Mouse (Mus musculus): ENCODE data around the gene Adad2.

Gene Adad2

DNA sequence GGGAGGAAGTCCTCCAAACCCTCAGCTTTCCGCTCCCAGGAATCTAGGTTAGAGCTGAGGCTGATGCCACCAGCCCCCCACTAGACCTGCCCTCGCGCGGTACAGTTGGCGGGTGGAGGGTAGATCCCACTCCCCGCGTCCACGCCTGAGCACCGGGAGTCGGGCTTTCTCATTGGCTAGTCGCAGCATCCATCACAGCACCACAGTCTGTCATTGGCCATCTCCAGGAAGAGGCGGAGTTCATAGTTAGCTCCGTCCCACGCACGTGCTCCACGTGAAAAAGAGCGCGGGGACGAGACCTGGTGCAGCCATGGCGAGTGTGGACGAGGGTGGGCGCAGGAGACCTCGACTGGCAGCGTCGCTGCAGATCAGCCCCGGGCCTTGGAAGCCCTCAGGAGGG lies at the start of gene Adad2:
Adad2 (plus strand) TSS at position 277 of the 400 bp plus-strand sequence.
- DNase-seq, result no peak

DNA sequence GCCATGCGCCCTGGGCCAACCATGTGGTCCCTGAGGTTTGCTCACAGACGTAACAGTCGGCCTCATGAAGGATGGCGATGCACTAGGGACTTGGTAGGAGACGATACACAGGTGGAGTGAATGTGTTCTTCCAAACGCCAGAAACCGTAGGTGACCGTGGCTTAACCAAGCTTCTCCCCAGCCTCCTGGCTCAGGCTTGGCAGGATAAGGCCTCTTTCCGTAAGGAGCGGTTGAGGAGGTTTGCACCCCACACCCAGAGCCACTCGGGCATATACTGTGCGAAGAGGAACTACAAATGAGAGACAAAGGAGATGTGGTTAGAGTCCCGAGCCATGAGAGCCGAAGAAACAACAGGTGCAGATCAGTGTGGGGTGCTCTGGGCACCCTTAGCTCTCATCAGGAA lies 48.7 kb upstream of the Adad2 start:
- DNase-seq, result peak; percentile 25 to 27

DNA sequence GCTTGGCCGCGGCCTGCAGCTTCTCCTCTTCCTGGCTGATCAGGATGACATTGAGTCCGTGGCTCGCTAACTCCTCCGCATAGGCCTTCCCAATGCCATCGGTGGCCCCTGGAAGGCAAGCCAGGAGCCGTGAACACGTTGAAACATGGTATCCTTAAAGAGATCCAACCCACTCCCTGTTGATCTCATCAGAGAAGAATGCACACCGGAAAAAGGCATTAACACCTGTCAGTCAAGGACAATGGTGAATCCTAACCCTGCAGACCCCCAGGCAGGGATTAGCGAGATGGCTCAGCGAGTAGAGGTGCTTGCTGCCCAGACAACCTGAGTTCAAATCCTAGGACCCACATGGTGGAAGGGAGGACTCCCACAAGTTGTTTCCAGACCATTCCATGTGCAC lies 46.2 kb upstream of the Adad2 start:
- no peak for DNase-seq

DNA sequence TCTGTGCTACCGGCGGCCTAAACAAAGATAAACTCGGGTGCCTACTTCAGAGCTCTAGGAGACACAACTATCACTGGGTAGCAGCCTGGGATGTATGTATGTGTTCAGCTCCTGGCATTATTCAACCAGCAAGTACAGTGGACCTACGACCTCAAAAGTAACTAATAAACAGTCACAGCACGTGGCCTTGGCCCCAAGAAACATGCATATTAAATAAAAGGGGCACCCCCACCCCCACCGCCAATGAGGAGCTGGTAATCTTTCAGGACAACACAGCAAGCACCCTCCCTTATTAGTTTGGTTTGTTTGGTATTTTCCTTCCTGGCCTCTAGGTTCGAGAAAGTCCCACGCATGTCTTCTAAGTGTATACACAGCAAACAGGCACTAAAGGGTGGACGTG lies 44.3 kb upstream of the Adad2 start:
- no peak for DNase-seq

DNA sequence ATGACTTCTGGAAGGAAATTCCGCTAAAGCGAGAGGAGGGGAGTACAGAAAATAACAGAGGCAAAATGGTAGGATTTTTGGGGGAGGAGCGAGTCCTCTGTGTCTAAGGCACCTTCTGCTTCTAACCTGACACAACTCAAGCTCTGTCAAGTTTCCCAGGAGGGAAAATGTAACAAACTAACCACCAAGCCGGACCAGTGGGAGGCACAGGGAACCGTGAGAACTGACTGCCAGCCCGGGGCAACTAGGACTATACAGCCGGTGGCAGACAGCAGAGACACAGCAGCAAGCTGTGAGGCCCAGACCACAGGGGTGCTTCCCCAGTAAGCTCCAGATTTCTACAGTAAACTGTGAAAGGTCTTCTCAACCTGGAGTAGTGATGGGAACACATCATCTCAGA lies 43.6 kb upstream of the Adad2 start:
- DNase-seq, result no peak

DNA sequence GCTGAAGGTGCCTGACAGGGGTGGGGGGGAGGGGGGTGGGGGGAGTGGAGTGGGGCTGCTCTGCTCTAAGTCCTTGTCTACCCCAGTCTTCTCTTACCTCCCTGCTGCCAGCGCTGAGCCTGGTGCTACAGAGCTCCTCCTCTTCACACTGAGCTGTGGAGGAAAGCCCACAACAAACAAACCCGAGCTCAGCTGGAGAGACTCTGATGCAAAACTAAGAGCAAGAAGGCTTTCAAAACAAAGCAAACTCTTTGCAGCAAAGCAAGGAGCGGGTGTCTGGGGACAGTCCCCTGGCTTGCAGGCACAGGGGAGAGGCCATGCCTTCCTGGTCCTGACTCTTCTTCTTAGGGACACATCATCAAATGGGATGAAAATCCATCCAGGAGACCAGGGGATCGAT lies 42.7 kb upstream of the Adad2 start:
- DNase-seq, result no peak

DNA sequence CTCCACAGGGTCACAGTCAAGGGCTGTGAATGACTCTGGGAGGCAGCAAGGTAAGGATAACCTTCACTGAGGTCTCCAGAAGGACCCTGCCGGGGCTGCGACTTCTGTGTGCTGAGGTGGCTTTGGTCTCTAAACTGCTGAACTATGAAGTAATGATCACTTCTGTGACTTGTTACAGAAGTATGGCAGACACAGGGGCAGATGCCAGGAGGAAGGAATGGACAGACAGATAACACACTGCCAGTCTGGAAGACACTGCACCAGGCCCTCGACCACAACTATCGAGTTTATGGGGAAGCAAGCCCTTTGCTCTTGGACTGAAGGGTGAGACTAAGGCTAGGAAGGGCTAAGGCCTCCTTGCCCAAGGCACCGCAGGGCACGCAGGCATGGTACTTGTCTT lies 41.4 kb upstream of the Adad2 start:
- DNase-seq, result no peak

DNA sequence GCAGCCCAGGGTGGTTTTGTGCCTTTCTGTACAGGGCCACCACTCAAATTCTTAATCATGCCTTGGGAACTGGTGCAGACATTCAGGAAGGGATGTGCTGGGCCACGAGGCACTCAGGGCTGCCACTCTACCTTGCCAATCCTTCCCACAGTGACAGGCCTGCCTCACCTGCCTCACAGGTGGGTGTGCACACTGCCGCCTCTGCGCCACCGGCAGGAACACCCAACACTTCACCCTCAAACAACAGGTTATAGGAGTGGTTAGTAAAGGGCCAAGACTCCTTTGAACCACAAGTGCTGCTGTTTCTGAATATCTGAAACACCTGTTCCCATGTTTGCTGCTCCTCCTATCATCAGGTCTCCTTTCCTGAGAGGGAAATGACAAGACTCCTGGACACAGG lies 40.1 kb upstream of the Adad2 start:
- no peak for DNase-seq

DNA sequence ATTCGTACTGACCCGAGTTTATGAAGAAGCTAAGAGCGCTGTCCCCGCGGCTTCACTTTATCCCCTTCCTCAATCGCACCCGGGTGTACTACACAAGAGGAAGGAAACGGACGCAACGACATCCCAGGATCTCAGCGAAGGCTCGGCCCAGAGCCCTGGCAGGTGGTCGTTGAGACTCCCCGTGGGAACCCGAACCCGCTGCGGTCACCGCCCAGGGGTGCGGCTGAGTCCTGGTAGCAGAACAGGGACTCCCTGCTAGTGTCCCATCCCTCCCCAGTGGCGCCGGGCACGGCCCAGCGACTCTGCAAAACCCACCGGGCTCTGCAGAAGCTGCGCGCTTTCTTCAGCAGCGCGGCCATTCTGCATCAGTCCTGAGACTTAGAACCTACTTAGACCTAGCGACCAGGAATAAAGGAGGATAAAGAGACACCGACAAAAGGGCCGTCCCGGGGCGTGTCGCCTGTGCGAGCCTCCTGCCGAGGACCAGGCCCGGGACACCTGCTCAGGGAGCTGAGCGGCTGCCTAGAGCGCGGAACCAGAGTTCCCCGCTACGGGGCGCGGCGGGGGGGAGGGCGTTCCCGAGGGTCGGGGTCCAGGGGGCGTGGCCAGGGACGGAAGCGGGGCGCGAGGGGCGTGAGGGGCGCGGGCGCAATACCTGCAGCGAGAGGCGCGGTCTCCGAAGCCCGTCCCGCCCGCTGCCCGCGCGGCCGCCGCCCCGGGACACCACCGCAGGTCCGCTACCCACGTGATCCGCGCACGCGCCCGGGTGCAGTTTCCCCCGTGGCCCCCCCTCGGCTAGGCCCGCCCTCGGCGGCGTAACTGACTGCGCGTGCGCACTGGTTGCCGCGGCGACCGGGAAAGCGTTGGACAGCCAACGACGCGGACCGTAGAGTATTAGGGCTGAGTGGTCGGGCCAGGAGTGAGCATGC lies 37.8 kb upstream of the Adad2 start, which contains the start of the genes Hsdl1 and Dnaaf1:
Hsdl1 (minus strand) TSS at position 747 of the 929 bp plus-strand sequence.
Dnaaf1 (plus strand) TSS at position 799 of the 929 bp plus-strand sequence.
- peak; percentile 94 to 99 for DNase-seq

DNA sequence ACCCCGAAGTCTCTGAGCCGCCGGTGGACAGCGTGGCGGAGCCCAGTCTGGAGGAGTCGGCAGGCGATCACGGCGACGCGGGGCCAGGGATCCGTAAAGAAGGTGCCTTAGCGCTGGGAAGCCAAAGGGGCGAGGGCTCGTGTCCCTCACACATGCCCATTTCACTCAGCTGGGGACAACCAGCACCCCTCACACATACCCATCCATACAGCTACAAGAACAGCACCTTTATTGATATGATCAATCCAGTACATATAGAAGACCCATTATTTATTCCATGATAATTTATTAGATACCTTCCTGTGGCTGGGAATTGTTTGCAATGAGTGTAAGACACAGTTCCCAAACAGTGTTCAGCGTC lies 37.2 kb upstream of the Adad2 start:
- no peak for DNase-seq

DNA sequence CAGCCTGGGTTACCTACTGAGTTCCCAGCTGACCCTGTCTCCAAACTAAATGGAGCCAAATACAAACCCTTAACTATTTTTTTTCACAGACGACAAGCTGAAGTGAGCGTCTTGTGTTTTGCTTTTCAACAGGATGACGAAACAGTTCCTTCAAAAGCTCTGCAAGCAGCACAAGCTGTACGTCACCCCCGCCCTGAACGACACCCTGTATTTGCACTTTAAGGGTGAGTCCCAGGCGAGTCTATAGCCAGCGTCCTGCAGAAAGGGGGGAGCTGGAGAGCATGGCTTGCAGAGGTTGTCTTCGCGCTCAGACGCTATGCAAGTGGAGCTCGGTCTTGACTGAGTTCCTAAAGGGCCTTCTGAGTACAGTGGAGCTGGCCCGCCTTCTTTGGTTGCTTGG lies 33.5 kb upstream of the Adad2 start:
- DNase-seq, result no peak

DNA sequence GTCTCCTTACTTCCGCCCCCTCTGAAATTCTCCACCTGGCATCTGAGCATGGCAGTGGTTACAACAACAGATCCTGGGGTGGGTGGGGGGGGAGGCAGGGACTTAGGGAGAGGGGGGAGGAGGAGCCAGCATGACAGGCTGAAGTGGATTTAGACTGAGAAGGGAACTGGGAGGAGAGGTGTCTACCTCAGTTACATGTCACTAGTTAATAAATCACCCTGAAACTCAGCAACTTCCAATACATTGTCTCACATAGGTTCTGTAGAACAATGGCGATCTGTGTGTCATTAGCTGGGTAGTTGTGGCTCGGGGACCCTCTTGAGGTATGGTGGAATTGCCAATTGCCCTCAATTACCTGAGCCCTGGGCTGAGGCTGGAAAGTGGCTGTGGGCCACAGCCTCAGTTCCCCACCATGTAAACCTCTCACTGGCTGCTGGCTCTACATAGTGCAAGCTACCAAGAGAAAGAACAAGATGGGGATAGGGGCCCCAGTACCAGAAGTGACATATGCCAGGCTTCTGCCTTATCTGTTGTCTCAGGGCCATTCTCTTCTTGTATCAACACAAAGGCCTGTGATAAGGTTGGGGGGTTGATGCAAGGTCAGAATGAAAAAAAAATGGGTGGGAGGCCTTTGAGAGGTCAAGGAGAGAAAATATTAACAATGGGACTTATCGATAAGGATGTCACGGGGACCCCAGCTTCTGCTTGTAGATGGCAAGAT lies 31.9 kb upstream of the Adad2 start:
- no peak for DNase-seq

DNA sequence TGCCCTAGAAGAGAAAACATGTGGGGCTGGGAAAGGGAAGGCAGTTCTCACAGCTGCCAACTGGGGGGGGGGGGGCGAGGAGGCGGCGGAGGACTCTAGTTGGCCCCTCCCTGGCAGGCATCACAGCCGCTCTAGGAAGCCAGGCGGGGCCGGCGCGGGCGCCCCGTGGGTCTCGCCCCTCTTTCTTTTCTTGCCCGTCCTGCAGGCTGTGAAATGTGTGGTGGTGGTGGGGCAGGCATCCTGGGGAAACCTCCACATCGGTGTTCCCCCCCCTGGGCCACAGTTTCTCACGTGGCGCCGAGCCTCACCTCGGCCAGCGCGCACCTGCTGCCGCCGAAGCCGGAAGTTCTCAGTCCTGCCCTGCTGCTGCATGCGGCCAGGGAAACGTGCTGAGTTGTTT lies 26.6 kb upstream of the Adad2 start:
- DNase-seq, result no peak

DNA sequence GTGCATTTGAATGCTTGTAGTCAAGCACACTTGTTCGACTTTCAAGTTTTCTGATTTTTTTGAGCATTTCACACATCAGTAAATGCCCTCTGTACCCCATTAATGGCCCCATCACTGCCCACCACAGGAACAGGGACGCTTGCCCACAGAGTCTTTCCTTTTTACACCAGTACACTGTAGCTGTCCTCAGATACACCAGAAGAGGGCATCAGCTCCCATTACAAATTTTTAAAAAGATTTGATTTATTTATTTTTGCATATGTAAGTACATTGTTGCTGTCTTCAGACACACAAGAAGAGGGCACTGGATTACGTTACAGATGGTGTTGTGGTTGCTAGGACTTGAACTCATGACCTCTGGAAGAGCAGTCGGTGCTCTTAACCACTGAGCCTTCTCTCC lies 24.2 kb upstream of the Adad2 start:
- no peak for DNase-seq

DNA sequence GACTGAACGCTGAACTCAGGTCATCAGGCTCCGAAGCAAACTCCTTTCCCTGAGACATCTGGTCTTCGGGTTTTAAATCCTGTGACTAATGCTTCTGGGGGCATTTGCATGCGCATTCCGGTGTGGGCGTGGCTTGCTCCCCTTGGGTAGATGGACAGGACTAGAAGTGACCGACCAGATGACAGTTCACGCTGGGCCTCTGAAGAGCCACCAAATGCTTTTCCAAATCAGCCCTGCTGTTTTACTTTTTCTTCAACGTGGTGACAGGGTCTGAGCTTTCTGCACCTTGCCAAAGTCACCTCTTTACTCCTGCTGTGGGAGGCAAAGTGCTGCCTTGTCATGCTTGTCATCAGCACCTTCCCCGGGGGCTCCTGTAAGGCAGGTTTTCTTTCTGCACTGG lies 23.7 kb upstream of the Adad2 start:
- no peak for DNase-seq

DNA sequence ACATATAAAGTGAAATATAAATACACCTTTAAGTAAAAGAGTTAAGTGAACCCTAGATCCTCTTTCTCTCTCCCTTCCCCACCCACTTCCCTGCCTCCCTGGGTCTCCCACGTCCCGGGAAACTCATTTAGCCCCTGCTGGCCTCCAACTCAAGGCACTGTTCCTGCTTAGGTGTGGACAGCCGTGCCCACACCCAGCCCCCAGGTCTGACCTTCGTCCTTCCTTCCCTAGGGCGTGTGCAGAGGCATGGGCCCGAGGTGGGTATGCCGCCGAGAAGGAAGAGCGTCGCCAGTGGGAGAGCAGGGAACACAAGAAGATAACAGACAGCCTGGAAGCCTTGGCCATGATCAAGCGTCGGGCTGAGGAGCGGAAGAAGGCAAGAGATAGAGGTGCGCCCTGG lies 22.2 kb upstream of the Adad2 start:
- no peak for DNase-seq

DNA sequence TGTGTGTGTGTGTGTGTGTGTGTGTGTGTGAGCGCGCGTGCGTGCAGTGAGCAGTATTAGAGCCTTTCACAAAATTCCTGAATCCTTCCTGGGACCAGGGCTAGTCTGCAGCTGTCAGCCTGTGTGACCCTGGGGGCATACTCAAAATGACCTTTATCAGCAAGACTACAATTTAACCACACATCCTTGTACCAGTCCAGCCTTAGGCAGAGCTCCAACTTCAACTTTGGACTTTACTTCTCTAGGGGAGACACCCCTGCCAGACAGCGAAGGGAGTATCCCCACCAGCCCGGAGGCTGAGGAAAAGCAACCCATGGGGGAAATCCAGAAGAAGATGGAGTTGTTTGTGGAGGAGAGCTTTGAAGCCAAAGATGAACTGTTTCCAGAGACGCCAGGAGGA lies 21.1 kb upstream of the Adad2 start:
- DNase-seq, result no peak

DNA sequence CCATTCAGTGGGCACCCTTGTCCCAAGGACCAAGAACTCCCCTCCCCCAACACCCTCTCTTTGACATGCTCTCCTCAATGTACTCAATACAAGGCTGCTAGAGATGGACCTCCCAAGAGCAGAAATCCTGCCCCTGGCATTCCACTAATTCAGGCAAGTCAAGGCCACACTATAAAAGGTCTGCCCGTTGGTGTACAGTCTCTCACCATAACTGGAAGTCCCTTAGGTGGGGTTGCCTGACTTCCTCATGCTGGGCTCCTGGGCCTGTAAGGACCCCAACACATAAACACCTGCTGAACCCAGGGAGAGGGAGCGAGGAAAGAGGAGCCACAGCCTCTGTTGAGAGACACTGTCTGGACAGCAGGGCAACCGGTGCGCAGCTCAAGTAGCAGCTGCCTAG lies 8.8 kb upstream of the Adad2 start:
- DNase-seq, result no peak

DNA sequence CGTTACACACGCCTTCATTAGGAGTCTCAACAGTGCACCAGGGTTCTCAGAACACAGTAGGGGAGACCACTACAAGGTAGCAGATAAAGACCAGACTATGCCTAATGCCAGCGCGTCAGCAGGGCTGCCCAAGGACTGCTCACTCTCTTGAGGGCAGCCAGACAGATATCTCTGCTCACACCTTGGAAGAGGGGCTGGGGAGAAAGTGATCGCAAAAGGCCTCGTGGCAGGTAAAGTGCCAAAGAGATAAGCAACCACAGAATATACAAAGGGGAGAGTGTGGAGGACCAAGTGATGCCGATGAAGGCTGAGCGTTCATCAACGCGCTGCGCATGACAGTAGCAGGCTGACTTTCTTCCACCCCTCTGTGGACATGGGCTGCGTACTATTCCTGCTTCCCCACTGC lies 8.1 kb upstream of the Adad2 start:
- DNase-seq, result no peak

DNA sequence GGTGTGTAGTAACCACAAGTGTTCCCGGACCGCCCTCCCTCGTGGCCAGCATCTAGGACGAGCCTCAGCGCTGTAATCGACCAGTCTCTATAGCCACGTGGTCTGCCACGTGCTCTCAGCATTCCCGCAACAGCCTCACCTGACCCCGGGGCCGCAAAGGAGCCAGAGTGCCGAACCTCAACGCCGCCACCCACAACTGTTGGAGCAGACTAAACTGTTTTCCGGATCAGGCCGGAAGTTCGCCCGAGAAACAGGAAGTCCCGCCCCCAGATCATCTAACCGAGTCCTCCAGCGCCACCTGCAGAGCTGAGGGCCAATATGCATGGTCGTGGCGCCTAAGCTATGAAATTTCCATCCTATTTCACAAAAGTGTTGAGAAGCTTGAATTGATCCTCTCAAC lies 7.6 kb upstream of the Adad2 start, which contains the start of gene Taf1c:
Taf1c (minus strand) TSS at position 227 of the 400 bp plus-strand sequence.
- peak; percentile 80 to 94 for DNase-seq

DNA sequence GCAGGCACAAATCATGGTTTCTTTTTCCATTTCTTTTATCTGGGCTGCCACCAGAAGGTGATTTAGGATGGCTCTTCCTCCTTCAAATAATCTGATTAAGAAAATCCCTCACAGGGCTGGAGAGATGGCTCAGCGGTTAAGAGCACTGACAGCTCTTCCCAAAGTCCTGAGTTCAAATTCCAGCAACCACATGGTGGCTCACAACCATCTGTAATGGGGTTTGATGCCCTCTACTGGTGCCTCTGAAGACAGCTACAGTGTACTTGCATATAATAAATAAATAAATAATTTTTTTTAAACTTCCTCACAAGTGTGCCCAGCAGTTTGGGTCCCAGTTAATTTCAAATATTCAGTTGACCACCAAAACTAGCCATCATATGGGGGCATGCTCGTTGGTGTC lies 6.3 kb upstream of the Adad2 start:
- DNase-seq, result no peak

DNA sequence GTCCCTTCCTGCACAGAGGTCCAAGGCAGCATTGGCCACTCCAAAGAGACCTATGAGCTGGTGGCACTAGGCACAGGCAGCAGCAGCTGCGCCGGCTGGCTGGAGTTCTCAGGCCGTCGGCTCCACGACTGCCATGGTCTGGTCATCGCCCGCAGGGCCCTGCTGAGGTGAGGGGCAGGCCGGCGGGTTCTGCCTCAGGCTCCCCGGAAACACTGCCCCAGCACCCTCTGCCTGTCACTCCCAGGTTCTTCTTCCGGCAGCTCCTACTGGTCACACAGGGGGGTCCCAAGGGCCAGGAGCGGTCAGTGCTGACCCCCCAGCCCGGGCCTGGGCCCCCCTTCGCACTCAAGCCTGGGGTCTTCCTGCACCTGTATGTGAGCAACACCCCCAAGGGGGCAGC lies 2.5 kb downstream of the Adad2 start:
- DNase-seq, result no peak

DNA sequence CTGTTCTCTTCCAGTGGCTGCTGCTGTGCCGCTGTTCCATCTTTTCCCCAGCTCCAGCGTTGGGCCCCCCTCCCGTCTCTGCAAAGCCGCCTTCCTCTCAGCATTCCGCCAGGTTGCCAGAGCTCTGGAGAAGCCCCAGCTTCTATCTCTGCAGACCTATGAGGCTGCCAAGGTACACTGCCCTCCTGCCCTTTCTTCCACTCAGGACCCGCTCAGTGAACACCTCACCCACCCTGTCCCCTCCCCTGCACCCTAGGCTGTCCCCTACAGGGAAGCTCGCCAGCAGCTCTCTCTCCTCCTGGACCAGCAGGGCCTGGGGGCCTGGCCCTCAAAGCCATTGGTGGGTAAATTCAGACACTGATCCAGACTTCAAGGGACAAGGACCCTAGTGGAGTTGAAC lies 3.8 kb downstream of the Adad2 start:
- DNase-seq, result no peak

DNA sequence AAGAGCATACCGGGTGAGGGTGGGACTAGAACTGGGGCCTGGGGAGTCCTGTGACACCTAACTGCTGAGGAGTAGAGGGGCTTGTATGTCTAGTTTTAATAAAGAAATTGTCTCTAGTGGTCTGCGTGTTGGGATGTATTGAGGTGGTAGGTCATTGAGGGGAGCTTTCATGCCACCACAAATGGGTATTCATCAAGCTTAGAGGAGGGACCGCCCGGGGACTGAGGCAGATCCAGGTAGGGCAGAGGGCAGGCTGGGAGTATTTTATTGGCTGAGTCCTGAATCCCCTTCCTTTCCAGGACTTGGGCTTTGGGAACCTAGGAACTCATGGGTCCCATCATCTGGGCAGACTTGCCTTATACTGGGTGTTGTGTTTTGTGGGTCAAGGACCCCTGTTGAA lies 4.3 kb downstream of the Adad2 start:
- no peak for DNase-seq

Data from spleen, adult 18-20 months (tissue).